Mouse (Mus musculus) testis, adult 2 months (tissue): ENCODE measurements at regions not wholly inside any gene's neighbourhood (a gene's known extent, or its start where the extent isn't known, plus 50 kb on each side); places are given as distances from the start of the nearest gene placed in this dataset.

Source experiments
- H3K27ac ChIP-seq: fragments of 200-500 bp; 2 replicates; pipeline ENCODE4 v1.5.1; 2012; ENCODE audit warnings: low read depth, low read length; ENCODE audit not compliant: control insufficient read depth, insufficient read depth
- H3K27me3 ChIP-seq: fragments of 200-500 bp; 2 replicates; pipeline ENCODE4 v1.6.1; 2012; ENCODE audit warnings: mild to moderate bottlenecking, low read length, moderate library complexity; ENCODE audit not compliant: control insufficient read depth, insufficient read depth
- H3K36me3 ChIP-seq: fragments of 200-500 bp; 2 replicates; pipeline ENCODE4 v1.6.1; 2012; ENCODE audit warnings: mild to moderate bottlenecking, low read length; ENCODE audit not compliant: control insufficient read depth, insufficient read depth
- H3K4me1 ChIP-seq: fragments of 200-500 bp; 2 replicates; pipeline ENCODE4 v1.6.1; 2012; ENCODE audit warnings: low read length; ENCODE audit not compliant: control insufficient read depth, insufficient read depth
- H3K4me3 ChIP-seq: fragments of 200-500 bp; 2 replicates; pipeline ENCODE4 v1.5.1; 2012; ENCODE audit warnings: low read depth, mild to moderate bottlenecking, low read length, moderate library complexity, mixed read lengths; ENCODE audit not compliant: control insufficient read depth
- CTCF ChIP-seq: fragments of 200-500 bp; IDR thresholded peaks from 2 replicates; pipeline ENCODE4 v1.5.1; 2012; ENCODE audit warnings: low read depth, mild to moderate bottlenecking, inconsistent platforms, low read length, moderate library complexity; ENCODE audit not compliant: control insufficient read depth, insufficient read depth, insufficient replicate concordance
- POLR2A ChIP-seq: fragments of 200-500 bp; IDR thresholded peaks from 2 replicates; pipeline ENCODE4 v1.6.1; 2012; ENCODE audit warnings: low read depth, mild to moderate bottlenecking, inconsistent platforms, low read length, moderate library complexity; ENCODE audit not compliant: control insufficient read depth

DNA sequence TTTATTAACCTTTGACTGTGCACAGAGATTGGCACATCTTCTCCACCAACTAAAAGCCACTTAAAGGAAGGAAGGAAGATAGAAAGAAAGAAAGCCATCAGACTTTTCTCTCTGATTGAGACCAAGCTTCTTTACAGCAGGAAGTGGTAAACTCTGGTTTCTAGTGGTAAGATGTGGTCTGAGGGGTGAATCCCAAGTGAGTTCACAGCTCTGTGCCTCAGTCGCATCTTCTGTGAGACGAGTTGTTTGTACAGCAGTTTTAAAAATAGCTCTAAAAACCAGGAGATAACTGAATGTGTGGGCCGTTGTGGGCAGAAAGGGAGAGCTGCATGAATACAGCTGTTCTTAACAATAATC lies 224.8 kb upstream of the Serp2 start:
- H3K4me1 ChIP-seq: no peaks in the 10 kb centered on the region
- H3K4me3 ChIP-seq: no peak overlapping the region
- no peaks in the 10 kb centered on the region for H3K36me3 ChIP-seq
- H3K27ac ChIP-seq: no peak overlapping the region
- H3K27me3 ChIP-seq: no peaks in the 10 kb centered on the region
- TF ChIP-seq CTCF (no peak), POLR2A (no peak)

DNA sequence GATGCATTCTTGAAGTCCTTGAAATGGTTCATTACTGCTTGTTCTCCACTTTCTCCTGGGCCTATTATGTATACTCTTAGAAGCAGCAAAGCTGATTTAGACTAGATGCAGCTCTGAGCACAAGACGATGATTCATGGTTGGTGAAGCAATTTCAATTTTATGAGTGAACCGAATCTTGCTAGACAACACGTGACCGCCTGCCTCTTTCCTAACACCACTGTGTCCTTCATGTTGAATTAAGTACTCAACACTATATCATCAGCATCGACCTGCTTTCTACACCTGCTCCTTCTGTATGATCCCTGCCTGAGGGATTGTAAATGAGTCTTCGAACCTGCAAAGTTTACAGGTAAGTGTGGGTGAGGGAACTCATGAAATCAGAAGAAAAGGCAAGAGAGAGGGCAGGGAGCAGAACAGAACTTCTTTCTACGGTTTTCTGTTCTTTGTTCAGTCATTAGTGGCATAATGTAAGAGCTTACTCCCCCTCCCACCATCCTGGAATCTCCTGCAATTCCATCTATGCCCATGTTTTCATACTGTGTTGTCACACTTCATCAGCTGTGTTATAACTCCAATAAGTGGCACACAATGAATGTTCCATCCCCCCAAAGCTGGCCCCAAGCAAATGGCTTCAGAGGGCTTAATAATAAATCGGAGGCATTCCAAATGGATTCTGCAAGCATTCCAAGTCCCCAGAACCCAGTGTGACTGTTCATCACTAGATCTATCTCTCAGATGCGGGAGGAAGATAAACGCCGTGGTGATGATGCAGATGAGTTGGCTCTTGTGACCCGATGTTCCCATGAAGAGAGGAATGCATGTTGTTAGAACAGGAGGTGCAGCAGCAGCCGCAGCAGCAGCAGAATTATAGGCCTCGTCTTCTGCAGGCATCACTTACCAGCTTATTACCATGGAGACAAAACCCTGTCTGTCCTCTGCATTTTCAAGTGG lies 224.2 kb upstream of the Serp2 start:
- H3K36me3 ChIP-seq: no peaks in the 10 kb centered on the region
- H3K4me3 ChIP-seq: no peak overlapping the region
- no peak overlapping the region for H3K27ac ChIP-seq
- H3K4me1 ChIP-seq: no peaks in the 10 kb centered on the region
- no peaks in the 10 kb centered on the region for H3K27me3 ChIP-seq
- TF ChIP-seq CTCF (no peak), POLR2A (no peak)

DNA sequence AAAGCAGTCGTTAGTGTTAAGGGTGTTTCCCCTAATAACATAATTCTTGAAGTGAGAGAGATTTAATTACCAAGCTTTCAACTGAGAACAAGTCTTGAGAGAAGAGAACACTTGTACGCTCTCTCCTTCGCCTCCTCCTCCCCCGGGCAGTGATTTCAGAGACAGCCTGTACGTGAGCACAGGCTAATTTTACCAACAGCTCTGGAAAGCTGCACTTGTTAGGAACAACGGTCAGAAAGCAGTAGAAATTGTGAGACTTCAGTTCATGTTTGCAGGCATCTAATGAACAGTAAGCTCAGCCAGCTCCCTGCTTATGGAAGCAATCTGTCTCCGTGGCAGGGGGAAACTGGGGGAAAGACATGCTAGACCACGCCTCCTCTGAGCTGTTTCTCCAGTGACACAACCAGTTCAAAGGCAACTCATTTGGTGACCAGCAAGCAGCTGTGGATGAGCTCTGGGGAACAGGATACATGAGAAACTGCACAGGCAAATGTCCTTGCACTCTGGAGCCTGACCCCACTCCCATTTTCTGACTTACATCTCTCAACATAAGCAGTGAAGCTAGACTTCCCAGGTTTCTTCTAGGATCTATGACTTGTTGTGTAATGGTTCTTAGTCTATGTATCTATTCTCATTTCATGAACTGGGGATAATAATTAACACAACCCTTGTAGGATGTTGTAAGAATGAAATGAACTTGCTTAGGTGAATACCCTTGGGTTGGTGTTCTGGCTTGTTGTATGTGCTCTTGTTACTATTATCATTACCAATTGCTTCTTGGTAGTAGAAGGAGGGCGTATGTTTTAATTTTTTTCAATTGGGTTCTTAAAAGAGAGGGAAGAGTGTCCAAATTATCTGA lies 222.1 kb upstream of the Serp2 start:
- Histone ChIP-seq H3K4me1 (no peaks in the 10 kb centered on the region), H3K4me3 (no peak overlapping the region), H3K27ac (peak overlapping the region; percentile 4; the same call in 1 of the 2 replicates), H3K36me3 (no peaks in the 10 kb centered on the region), H3K27me3 (no peaks in the 10 kb centered on the region)
- TF ChIP-seq POLR2A: no peak
- no peak for TF ChIP-seq CTCF

DNA sequence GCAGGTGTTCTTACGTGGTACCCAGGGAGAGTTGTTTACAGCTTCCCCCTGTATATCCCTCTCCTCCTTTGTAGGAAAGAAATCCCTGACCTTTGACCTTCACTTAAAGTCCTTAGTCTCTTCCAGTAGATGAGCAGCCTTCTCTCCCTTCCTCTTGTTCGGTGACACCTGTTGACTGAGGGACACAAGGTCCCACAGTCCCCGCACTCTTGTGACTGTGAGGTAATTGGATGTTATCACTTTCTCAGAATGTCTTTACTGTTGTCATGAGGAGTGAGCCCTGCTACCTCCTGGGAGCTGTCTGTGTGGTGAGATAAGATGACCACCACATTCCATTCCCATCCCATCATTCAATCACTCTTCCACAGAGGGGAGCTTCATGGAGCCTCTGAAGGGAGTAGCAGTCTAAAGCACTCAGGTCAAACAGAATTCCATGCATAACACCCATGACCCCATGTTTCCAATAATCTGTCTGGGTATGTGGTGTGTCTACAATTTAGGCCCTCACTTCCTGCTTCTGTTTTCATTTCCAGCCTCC lies 218.8 kb upstream of the Serp2 start:
- no peaks in the 10 kb centered on the region for H3K27me3 ChIP-seq
- no peak overlapping the region for H3K4me3 ChIP-seq
- TF ChIP-seq CTCF (no peak), POLR2A (no peak)
- no peaks in the 10 kb centered on the region for H3K36me3 ChIP-seq
- H3K27ac ChIP-seq: no peak overlapping the region
- H3K4me1 ChIP-seq: no peaks in the 10 kb centered on the region

DNA sequence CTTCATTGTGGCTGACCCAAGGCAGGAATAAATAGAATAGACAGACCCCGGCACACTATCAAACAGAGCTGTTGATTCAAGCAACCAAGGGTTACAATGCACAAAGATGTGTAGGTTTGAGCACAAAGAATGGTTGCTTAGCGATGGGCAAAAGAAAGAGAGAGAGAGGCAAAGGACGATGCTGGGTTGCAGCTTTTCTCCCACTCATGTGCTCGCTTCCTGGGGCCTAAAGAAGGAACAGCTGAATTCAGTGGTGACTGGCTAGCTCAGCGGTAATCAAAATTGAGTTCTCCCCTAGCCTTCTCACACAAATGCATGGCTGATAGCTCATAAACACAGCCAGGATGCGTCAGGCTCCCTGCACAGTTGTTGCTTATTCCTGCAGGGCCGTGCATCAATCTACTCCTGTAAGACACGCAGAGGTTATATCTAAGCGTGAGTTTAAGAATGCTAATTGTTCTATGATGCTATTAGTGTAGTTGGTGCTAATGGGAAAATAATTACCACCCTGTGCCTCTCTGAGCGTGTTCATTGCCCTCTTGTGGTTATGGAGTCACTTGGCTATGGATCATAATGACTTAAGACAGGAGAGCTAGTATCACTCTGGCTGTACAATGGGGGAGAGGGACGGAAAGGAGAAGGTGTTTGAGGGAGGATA lies 216.2 kb upstream of the Serp2 start:
- H3K4me3 ChIP-seq: no peak overlapping the region
- TF ChIP-seq POLR2A (no peak), CTCF (no peak)

DNA sequence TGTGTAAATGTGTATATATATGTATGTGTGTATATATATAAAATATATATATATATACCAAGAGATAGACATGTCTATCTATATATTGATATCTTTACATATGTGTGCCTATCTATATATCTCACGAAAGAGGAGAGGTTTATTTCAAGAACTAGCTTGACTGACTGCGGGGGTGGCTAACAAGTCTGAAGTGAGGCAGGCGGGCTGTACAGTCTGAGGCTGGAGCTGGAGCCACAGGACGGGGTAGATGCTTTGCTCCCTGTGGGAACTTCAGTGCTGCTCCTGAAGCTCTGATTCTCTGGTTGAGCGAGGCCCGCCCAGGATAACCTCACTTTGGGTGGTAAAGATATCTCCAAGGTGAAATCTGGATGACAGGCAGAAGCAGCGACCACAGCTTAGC lies 213.4 kb upstream of the Serp2 start:
- H3K27me3 ChIP-seq: no peaks in the 10 kb centered on the region
- H3K36me3 ChIP-seq: no peaks in the 10 kb centered on the region
- no peak overlapping the region for H3K27ac ChIP-seq
- TF ChIP-seq POLR2A (no peak), CTCF (no peak)
- no peak overlapping the region for H3K4me3 ChIP-seq
- no peaks in the 10 kb centered on the region; the same call in 1 of the 2 replicates for H3K4me1 ChIP-seq

More for the DNA sequence above, 216.2 kb upstream of the Serp2 start:
- Histone ChIP-seq H3K27ac (no peak overlapping the region), H3K36me3 (no peaks in the 10 kb centered on the region), H3K27me3 (no peaks in the 10 kb centered on the region), H3K4me1 (no peaks in the 10 kb centered on the region)
